Mouse (Mus musculus) lung, adult 2 months (tissue): ENCODE results near the gene Cox8a.

ENCODE experiments used
- CTCF ChIP-seq: fragments of 200-500 bp; IDR thresholded peaks from 2 replicates; pipeline ENCODE4 v1.5.1; 2011; ENCODE audit warnings: mild to moderate bottlenecking, low read length, control low read depth; ENCODE audit not compliant: insufficient read depth
- POLR2A ChIP-seq: fragments of 200-500 bp; IDR thresholded peaks from 2 replicates; pipeline ENCODE4 v1.6.1; 2011; ENCODE audit warnings: low read depth, mild to moderate bottlenecking, control low read depth, low read length, borderline replicate concordance; ENCODE audit errors: extremely low read depth

DNA sequence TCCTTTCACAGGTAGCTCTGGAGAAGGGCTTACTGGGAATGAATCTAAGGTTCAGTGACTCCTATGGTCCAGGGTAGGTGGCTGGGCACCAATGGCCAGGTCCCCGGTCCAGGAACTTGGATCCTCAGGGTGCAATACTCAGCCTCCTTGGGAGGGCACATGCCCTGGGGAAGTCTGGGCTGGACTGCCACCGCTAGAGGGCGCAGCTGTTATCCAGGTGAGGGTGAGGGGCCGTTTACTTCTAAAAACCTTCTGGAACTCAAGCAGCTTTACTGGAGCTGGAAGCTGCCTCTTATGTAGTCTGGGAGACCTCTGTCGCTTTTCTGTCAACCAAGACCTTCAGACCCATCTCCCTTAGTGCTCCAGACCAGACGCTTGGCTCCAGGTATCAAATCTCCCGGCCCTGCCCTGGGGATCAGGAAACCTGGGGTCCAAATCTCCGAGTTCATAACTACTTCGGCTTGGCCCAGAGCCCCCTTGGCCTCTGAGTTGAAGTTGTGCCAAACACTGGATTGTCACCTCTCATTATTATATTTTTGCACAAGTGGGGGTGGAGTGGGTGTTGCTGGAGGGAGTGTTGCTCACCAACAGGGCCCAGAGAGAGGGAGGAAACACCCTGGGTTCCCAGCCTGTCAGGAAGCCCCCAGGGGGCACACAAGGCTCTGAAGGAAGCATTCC lies 46.8 kb upstream of the Cox8a start:
- TF ChIP-seq CTCF (peak; percentile 90), POLR2A (no peak)
